Mouse (Mus musculus) embryonic facial prominence, embryonic 11.5 days (tissue): ENCODE measurements around the gene Cdkn1b. TPM values are rescaled to one million over a fixed set of nuclear protein-coding genes. Genes with fewer than 3 reads are reported as not detected.

Source experiments
- ATAC-seq: fragments of 200-750 bp; cut with Nextera tagmentation; replicated peaks from 2 replicates; pipeline ENCODE4 v1.8.0; 2017; ENCODE audit warnings: low read depth; ENCODE audit not compliant: insufficient number of reproducible peaks, low FRiP score, low TSS enrichment
- DNase-seq: peaks from one replicate; pipeline ENCODE4 v3.0.0-alpha.2; 2015; ENCODE audit warnings: low spot score
- H3K27ac ChIP-seq: fragments of 300-500 bp; sonication (generic); replicated peaks from 2 replicates; pipeline ENCODE4 v1.5.1; 2014; ENCODE audit warnings: mild to moderate bottlenecking, low read depth, low read length, control low read depth
- H3K27me3 ChIP-seq: fragments of 300-500 bp; sonication (generic); 2 replicates; pipeline ENCODE4 v1.6.1; 2014; ENCODE audit warnings: mild to moderate bottlenecking, low read length, moderate library complexity, mixed read lengths; ENCODE audit not compliant: control insufficient read depth, insufficient read depth
- H3K36me3 ChIP-seq: fragments of 300-500 bp; sonication (generic); replicated peaks from 2 replicates; pipeline ENCODE4 v1.6.1; 2014; ENCODE audit warnings: low read depth, mild to moderate bottlenecking, low read length, moderate library complexity, mixed read lengths; ENCODE audit not compliant: control insufficient read depth, insufficient read depth
- H3K4me1 ChIP-seq: fragments of 300-500 bp; sonication (generic); 2 replicates; pipeline ENCODE4 v1.6.1; 2014; ENCODE audit warnings: low read length, mixed read lengths; ENCODE audit not compliant: control insufficient read depth, insufficient read depth
- H3K4me2 ChIP-seq: fragments of 300-500 bp; sonication (generic); 2 replicates; pipeline ENCODE4 v1.6.1; 2014; ENCODE audit warnings: low read depth, mild to moderate bottlenecking, control low read depth, low read length, moderate library complexity
- H3K4me3 ChIP-seq: fragments of 300-500 bp; sonication (generic); 2 replicates; pipeline ENCODE4 v1.5.1; 2014; ENCODE audit warnings: low read depth, low read length, control low read depth
- H3K9ac ChIP-seq: fragments of 300-500 bp; sonication (generic); replicated peaks from 2 replicates; pipeline ENCODE4 v1.6.1; 2014; ENCODE audit warnings: mild to moderate bottlenecking, control low read depth, low read length
- H3K9me3 ChIP-seq: fragments of 300-500 bp; sonication (generic); replicated peaks from 2 replicates; pipeline ENCODE4 v1.6.1; 2016; ENCODE audit warnings: mild to moderate bottlenecking, low read length, inconsistent platforms, mixed read lengths; ENCODE audit not compliant: control insufficient read depth
- WGBS: fragments of 180-500 bp; shearing (Covaris S2); extraction: QIAGEN DNeasy Blood & Tissue Kit; methylation state at CpG from one replicate; pipeline ENCODE4 v1.1.7; 2014; 5-methylcytosine and 5-hydroxymethylcytosine counted together
- polyA plus RNA-seq: library from polyadenylated mRNA; unstranded; fragments of >200 nt; fragmentation: Nextera tagmentation; extraction: Ambion mirVana; gene quantifications from 2 replicates; pipeline ENCODE4 v1.2.1, GENCODE M21; 2014

Gene Cdkn1b
- polyA plus RNA-seq, 1 experiment from 2014 or later, result 21.2 TPM

DNA sequence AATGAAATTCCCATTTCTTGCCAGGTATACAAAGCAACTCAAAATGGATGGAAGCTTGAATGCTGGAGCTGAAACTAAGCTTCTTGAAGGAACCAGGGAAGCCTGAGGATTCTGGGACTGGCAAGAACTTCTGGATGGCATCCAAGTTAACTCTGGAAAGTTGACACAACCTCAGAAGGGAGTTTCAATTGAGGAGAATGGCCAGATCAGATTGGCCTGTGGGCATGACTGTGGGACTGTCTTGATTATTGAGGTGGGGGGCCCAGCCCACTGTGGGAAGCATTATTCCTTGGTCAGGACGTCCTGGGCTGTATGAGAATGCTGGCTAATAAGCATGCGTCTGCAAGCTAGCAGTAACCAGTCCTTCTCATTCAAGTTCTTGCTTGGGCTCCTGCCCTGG lies 40.2 kb upstream of the Cdkn1b start:
- Histone ChIP-seq H3K27me3 (no peaks in the 10 kb centered on the region), H3K9ac (no peak overlapping the region), H3K4me3 (no peak overlapping the region), H3K4me2 (no peak overlapping the region), H3K36me3 (no peaks in the 10 kb centered on the region), H3K27ac (no peak overlapping the region), H3K4me1 (no peaks in the 10 kb centered on the region), H3K9me3 (no peaks in the 10 kb centered on the region)
- WGBS, result 65% methylated on average over 2 of the region's 2 CpGs
- no peak for DNase-seq
- ATAC-seq, result no peak

DNA sequence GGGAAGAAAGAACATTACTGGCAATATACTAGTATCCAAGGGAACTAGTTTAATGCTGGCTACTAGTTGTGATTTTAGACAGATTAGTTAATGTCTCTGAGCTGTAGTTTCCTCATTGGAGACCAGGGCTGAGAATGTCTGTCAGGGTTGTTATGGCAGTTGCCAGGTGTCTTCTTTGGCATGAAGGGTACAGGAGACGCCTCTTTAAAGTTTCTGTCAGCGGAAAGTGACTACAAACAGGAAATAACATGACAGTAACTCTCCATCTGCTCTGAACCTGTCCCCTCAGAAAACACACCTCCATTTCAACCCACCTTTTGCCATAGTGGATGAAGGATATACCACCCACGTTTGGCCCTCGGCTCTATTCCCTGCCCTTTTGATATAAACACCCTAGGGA lies 36.5 kb upstream of the Cdkn1b start:
- H3K27ac ChIP-seq, result no peak overlapping the region
- H3K4me2 ChIP-seq, result no peak overlapping the region
- H3K4me3 ChIP-seq, result no peak overlapping the region
- no peak overlapping the region for H3K9ac ChIP-seq
- DNase-seq (no peak), ATAC-seq (no peak)
- no peaks in the 10 kb centered on the region for H3K27me3 ChIP-seq
- H3K4me1 ChIP-seq, result no peaks in the 10 kb centered on the region
- 89% methylated on average over 4 of the region's 4 CpGs for WGBS
- no peaks in the 10 kb centered on the region for H3K36me3 ChIP-seq
- no peaks in the 10 kb centered on the region for H3K9me3 ChIP-seq

DNA sequence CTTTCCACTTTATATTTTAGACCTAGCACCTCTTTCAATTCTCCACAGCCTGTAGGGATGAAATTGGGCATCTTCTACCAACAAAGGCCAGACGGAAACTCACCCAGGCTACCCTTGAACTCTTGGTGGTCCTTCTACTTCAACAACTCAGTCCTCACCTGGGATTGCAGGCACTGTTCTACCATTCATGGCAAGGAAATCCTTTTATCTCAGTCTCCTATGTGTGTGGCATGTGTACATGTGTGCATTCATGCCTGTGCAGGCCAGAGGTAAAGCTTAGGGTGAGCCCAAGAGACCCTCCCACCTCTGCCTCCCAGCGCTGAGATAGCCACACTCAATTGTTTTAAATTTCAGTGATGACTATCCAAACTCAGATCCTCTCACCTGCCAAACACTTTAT lies 34.7 kb upstream of the Cdkn1b start:
- ATAC-seq, result no peak
- H3K9ac ChIP-seq, result no peak overlapping the region
- no peak overlapping the region for H3K4me2 ChIP-seq
- 95% methylated on average over 2 of the region's 2 CpGs for WGBS
- H3K27me3 ChIP-seq, result no peaks in the 10 kb centered on the region
- H3K4me1 ChIP-seq, result no peaks in the 10 kb centered on the region
- no peak overlapping the region for H3K27ac ChIP-seq
- H3K4me3 ChIP-seq, result no peak overlapping the region
- H3K36me3 ChIP-seq, result no peaks in the 10 kb centered on the region
- no peaks in the 10 kb centered on the region for H3K9me3 ChIP-seq
- no peak for DNase-seq

DNA sequence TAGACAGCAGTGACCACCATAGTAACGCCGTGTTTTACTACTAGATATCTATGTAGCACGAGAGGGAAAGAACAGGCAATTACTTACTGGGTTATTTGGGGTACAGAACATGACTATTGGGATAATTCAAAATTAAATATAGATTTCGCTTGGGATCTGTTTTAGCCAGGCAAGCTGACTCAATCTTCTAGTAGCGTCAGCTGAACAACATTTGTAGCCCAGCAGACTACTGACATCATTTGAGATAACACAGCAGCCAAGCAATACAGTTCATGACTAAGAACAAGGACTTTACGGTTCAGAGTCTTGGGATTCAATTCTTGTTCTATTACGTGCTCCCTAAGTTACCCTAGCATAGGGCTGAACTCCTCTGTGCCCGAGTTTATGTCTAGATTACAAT lies 33.7 kb upstream of the Cdkn1b start:
- Histone ChIP-seq H3K36me3 (no peaks in the 10 kb centered on the region), H3K9ac (no peak overlapping the region), H3K9me3 (no peaks in the 10 kb centered on the region), H3K27ac (no peak overlapping the region), H3K27me3 (no peaks in the 10 kb centered on the region), H3K4me1 (no peaks in the 10 kb centered on the region), H3K4me3 (no peak overlapping the region; the same call in 1 of the 2 replicates), H3K4me2 (no peak overlapping the region)
- no peak for ATAC-seq
- DNase-seq, result no peak
- 86% methylated on average over 8 of the region's 8 CpGs for WGBS

DNA sequence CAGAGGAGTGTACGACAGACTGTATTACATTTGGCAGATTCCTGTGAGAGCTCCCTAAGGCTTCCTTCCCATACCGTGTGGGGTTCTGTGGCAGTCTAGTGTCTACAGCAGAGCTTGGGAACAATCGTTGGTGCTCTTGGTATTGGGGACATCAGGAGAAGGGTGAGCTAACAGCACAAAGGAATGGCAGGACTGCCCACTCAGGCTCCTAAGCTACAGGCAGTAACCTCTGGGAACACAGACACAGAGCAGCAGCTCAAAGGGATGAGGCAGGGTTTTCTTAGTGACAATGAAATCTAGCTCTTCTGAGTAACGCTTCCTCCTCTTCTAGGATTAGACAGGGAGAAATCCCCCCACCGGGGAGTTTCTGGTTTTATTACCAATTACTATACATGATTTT lies 33.2 kb upstream of the Cdkn1b start:
- Histone ChIP-seq H3K9ac (peak overlapping the region; percentile 14; the same call in 1 of the 2 replicates), H3K4me1 (no peaks in the 10 kb centered on the region), H3K4me3 (peak overlapping the region; percentile 24), H3K27ac (no peak overlapping the region), H3K9me3 (no peaks in the 10 kb centered on the region), H3K36me3 (no peaks in the 10 kb centered on the region), H3K27me3 (no peaks in the 10 kb centered on the region), H3K4me2 (peak overlapping the region; percentile 14)
- WGBS, result 34% methylated on average over 5 of the region's 5 CpGs
- DNase-seq (no peak), ATAC-seq (no peak)

DNA sequence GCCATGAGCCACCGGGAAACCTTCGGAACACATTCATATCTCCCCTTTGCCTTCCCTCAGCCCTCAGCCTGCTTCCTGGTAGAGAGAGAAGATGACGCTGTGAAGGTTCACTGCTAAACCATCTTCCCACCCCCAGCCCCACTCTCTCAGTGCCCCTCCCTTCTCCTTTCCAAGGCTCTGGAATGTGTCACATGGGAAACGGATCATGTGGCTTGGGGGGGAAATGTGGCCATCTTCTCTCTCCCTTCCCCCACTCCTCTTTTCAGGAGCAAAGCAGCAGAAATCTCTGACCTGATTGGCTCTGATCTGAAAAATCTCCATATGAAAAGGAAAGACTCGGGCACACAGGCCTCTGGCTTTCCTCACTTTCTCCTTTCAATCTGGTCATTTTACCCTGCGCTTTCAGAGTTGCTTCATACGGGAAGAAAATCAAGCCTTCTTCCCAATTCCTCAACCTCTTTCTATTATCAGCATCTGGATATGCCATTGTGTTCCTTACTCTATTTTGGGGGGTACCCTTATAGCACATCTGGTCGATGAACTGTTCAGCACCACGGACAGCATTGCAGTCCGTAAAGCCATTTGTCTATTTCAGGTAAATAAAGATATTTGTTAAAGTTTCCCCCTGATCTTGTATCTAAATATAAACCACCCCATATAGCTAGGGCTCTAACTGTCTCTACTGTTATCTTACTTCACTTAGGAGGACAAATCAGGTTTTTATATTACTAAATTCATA lies 32.3 kb upstream of the Cdkn1b start:
- peak overlapping the region; percentile 35 for H3K4me2 ChIP-seq
- no peak overlapping the region for H3K27ac ChIP-seq
- peak overlapping the region; percentile 49; the same call in 1 of the 2 replicates for H3K9ac ChIP-seq
- DNase-seq, result peak; percentile 88
- H3K36me3 ChIP-seq, result no peaks in the 10 kb centered on the region
- H3K27me3 ChIP-seq, result no peaks in the 10 kb centered on the region
- peak; percentile 63 for ATAC-seq
- WGBS, result under 1% methylated on average over 10 of the region's 10 CpGs
- no peaks in the 10 kb centered on the region for H3K9me3 ChIP-seq
- no peaks in the 10 kb centered on the region for H3K4me1 ChIP-seq
- H3K4me3 ChIP-seq, result peak overlapping the region; percentile 24

DNA sequence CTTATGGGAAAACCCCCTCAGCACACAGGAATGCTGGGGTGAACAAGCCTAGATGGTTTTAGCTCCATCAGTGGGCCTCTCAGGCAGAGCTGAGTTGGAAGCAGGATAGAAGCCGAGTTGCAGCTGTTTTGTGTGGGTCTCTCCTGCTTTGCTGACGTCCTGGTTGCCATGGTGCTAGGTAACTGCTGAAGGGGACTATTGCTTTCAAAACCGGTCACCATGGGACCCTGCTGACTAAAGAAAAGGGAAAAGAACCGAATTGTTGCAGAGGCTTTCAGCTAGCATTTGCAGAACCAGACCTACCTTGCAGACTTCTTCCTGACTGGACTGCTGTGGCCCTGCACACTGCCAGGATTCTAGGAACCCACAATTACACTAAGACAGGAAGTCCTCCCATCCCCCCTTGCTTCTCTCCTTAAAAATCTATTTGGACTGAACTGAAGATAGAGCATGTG lies 31.6 kb upstream of the Cdkn1b start:
- peak overlapping the region; percentile 47; the same call in 1 of the 2 replicates for H3K27ac ChIP-seq
- ATAC-seq (peak; percentile 36; the same call in 1 of the 2 replicates), DNase-seq (peak; percentile 58)
- H3K4me2 ChIP-seq, result no peak overlapping the region; the same call in 1 of the 2 replicates
- no peak overlapping the region for H3K9ac ChIP-seq
- whole genome bisulfite sequencing, result 2% methylated on average over 4 of the region's 4 CpGs
- no peaks in the 10 kb centered on the region for H3K36me3 ChIP-seq
- H3K9me3 ChIP-seq, result no peaks in the 10 kb centered on the region
- H3K4me3 ChIP-seq, result no peak overlapping the region
- H3K4me1 ChIP-seq, result no peaks in the 10 kb centered on the region
- H3K27me3 ChIP-seq, result no peaks in the 10 kb centered on the region

DNA sequence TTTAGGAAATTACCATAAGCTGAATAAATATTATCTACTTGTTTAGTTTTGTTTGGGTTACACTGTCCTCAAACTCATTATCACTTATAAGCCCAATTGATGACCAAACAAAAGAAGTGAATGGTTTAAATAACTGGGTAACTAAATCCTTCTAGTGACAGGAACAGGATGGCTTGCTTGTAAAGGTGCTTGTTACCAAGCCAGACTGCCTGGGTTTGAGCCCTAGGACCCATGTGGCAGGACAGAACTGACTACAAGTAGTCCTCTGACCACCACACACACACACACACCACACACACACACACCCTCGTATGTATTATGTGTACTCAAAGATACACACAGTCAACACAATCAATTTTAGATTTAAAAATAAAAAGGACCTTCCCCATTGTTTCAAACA lies 30.4 kb upstream of the Cdkn1b start:
- WGBS, result 88% methylated on average over 1 of the region's 1 CpGs
- ATAC-seq, result no peak
- Histone ChIP-seq H3K4me2 (no peak overlapping the region), H3K9ac (no peak overlapping the region), H3K27me3 (no peaks in the 10 kb centered on the region), H3K36me3 (no peaks in the 10 kb centered on the region), H3K27ac (no peak overlapping the region), H3K4me1 (no peaks in the 10 kb centered on the region), H3K9me3 (no peaks in the 10 kb centered on the region), H3K4me3 (no peak overlapping the region)
- DNase-seq, result no peak
